Comparison of ENCODE assay signal across 19 mouse cellular contexts in the genomic region with DNA sequence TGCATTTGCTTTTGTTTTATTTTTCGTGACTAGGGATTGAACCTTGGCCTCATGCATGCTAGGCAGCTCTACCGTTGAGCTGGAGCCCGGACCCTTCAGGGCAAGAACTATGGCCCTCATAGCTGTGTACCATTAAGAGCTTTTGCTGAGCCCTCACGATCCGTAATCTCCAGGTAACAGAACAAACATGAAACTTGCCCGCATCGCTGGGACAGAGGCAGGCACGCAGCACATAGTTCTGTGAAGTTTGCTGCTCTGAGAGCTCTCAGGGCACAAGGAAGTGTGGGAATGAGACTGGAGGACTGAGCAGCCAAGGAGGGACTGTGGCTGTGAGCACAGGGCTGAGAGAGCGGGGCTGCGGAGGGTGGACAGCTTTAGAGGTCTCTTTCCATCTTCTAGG. TPM values are rescaled to one million over a fixed set of nuclear protein-coding genes. Genes with fewer than 3 reads are reported as not detected.
A peak's percentile ranks its signal among the peaks of the same experiment; 100 is the strongest.
DNase-seq lines count a peak whose midpoint lies in the region; ATAC-seq lines count a peak whose summit lies in the region.
"Had no signal": no experiment of that assay in that cellular context is flagged by ENCODE, and none has a peak within 500 bp of the region (broad histone marks: within the 10 kb centered on the region; RNA-seq: fewer than 3 reads in every experiment).

No protein-coding gene starts in this region.

- 86% methylated on average over 10 of the region's 10 CpGs for WGBS in heart, embryonic 11.5 days (ENCODE audit: insufficient replicate concordance)
- 88% methylated on average over 10 of the region's 10 CpGs for WGBS in limb, embryonic 12.5 days
- 88% methylated on average over 10 of the region's 10 CpGs for WGBS in limb, embryonic 10.5 days
- 56% methylated on average over 10 of the region's 10 CpGs for WGBS in lung, embryonic 16.5 days

- no peaks in the 10 kb centered on the region for H3K36me3 ChIP-seq in heart, embryonic 11.5 days (ENCODE audit: control insufficient read depth, insufficient read depth, low read length)
- no peaks in the 10 kb centered on the region for H3K36me3 ChIP-seq in limb, embryonic 12.5 days
- H3K36me3 ChIP-seq in limb, embryonic 10.5 days = no peaks in the 10 kb centered on the region
- no peaks in the 10 kb centered on the region for H3K36me3 ChIP-seq in lung, embryonic 16.5 days (ENCODE audit: control insufficient read depth, insufficient read depth, low read length)
- H3K36me3 ChIP-seq: forebrain, embryonic 12.5 days; neural tube, embryonic 15.5 days had no signal

- peak; percentile 87 for DNase-seq in heart, adult 11 months
- no peak for DNase-seq in limb, embryonic 10.5 days (ENCODE audit: low spot score)
- peak; percentile 81 for DNase-seq in yolk sac, embryonic 10.5 days (ENCODE audit: low spot score)
- no peak for DNase-seq in cerebellum, adult 8-10 months
- no peak for DNase-seq in thymus, postnatal 0 days (ENCODE audit: low spot score)
- DNase-seq: cerebellum, adult 9-10 months; gastrocnemius, postnatal 14 days; kidney, adult 11 months; kidney, postnatal 25 days; liver, postnatal 0 days; thymus, adult 2 months had no signal

- H3K27ac ChIP-seq in heart, embryonic 11.5 days (ENCODE audit: low read depth, low read length) = no peak overlapping the region
- H3K27ac ChIP-seq in limb, embryonic 12.5 days = 0 out of 2 replicates have a peak overlapping the region, but pooled peaks have one; percentile 4
- no peak overlapping the region for H3K27ac ChIP-seq in limb, embryonic 10.5 days
- peak overlapping the region; percentile 90 for H3K27ac ChIP-seq in lung, embryonic 16.5 days (ENCODE audit: low read length)
- H3K27ac ChIP-seq: forebrain, embryonic 12.5 days; neural tube, embryonic 15.5 days had no signal

- H3K9me3 ChIP-seq in heart, embryonic 11.5 days (replicated peaks; ENCODE audit: control insufficient read depth, low read length) = no peaks in the 10 kb centered on the region
- no peaks in the 10 kb centered on the region for H3K9me3 ChIP-seq in limb, embryonic 12.5 days
- no peaks in the 10 kb centered on the region for H3K9me3 ChIP-seq in limb, embryonic 10.5 days (replicated peaks)
- H3K9me3 ChIP-seq in lung, embryonic 16.5 days (ENCODE audit: control insufficient read depth, low read length) = peaks cover 2% of the 10 kb centered on the region; the same call in 1 of the 2 replicates
- H3K9me3 ChIP-seq: forebrain, embryonic 12.5 days; neural tube, embryonic 15.5 days had no signal

- no peak for ATAC-seq in heart, embryonic 11.5 days (replicated peaks; ENCODE audit: insufficient number of reproducible peaks, low FRiP score, low TSS enrichment)
- ATAC-seq in limb, embryonic 12.5 days (ENCODE audit: insufficient number of reproducible peaks, insufficient read depth, low FRiP score, low TSS enrichment, low read depth) = no peak
- ATAC-seq in lung, embryonic 16.5 days (ENCODE audit: low read depth) = peak; percentile 42
- ATAC-seq: liver, postnatal 0 days; midbrain, embryonic 16.5 days had no signal

- H3K27me3 ChIP-seq in heart, embryonic 11.5 days (ENCODE audit: control insufficient read depth, insufficient read depth, low read length) = peaks cover 6% of the 10 kb centered on the region; the same call in 1 of the 2 replicates
- no peaks in the 10 kb centered on the region for H3K27me3 ChIP-seq in limb, embryonic 12.5 days
- peaks cover 8% of the 10 kb centered on the region for H3K27me3 ChIP-seq in limb, embryonic 10.5 days (ENCODE audit: low read depth, poor library complexity, severe bottlenecking)
- no peaks in the 10 kb centered on the region for H3K27me3 ChIP-seq in lung, embryonic 16.5 days (ENCODE audit: control insufficient read depth, insufficient read depth, low read depth, low read length)

- no peak overlapping the region for H3K9ac ChIP-seq in heart, embryonic 11.5 days (ENCODE audit: low read depth, low read length)
- H3K9ac ChIP-seq in limb, embryonic 12.5 days (replicated peaks) = no peak overlapping the region
- peak overlapping the region; percentile 3 for H3K9ac ChIP-seq in lung, embryonic 16.5 days (ENCODE audit: low read length)
- H3K9ac ChIP-seq: forebrain, embryonic 12.5 days; liver, postnatal 0 days; neural tube, embryonic 15.5 days had no signal

- H3K4me2 ChIP-seq in heart, embryonic 11.5 days = no peak overlapping the region
- H3K4me2 ChIP-seq in limb, embryonic 12.5 days = no peak overlapping the region
- H3K4me2 ChIP-seq in lung, embryonic 16.5 days (ENCODE audit: low read depth, low read length) = no peak overlapping the region
- H3K4me2 ChIP-seq: forebrain, embryonic 12.5 days; neural tube, embryonic 15.5 days had no signal

- H3K4me1 ChIP-seq in heart, embryonic 11.5 days (ENCODE audit: control insufficient read depth, insufficient read depth, low read length) = peaks cover 21% of the 10 kb centered on the region
- peaks cover 40% of the 10 kb centered on the region for H3K4me1 ChIP-seq in limb, embryonic 12.5 days (replicated peaks)
- peaks cover 52% of the 10 kb centered on the region for H3K4me1 ChIP-seq in limb, embryonic 10.5 days
- H3K4me1 ChIP-seq in lung, embryonic 16.5 days (replicated peaks; ENCODE audit: control insufficient read depth, insufficient read depth, low read length) = peaks cover 39% of the 10 kb centered on the region

- H3K4me3 ChIP-seq in heart, embryonic 11.5 days (ENCODE audit: low read depth, low read length) = no peak overlapping the region
- no peak overlapping the region for H3K4me3 ChIP-seq in limb, embryonic 12.5 days (replicated peaks)
- H3K4me3 ChIP-seq in limb, embryonic 10.5 days = no peak overlapping the region
- no peak overlapping the region for H3K4me3 ChIP-seq in lung, embryonic 16.5 days (ENCODE audit: low read length)
- H3K4me3 ChIP-seq: forebrain, embryonic 12.5 days; neural tube, embryonic 15.5 days had no signal

RNA-seq across cellular contexts. Expression of gene Nanos3, which starts 3.7 kb away (rescaled TPM):
- 1.4 and 2.8 TPM in 2 replicates for polyA plus RNA-seq in heart, embryonic 11.5 days (2014; fragmentation: Nextera tagmentation; extraction: Ambion mirVana)
- polyA plus RNA-seq in limb, embryonic 12.5 days (2016; fragmentation: Nextera tagmentation; extraction: Ambion mirVana) = 3.3 and 5.5 TPM in 2 replicates
- 3.1 and 3.2 TPM in 2 replicates for polyA plus RNA-seq in limb, embryonic 10.5 days (2016; fragmentation: Nextera tagmentation; extraction: Ambion mirVana)
- polyA plus RNA-seq in lung, embryonic 16.5 days (2015; fragmentation: Nextera tagmentation; extraction: Ambion mirVana) = 1.2 and 3.5 TPM in 2 replicates
- polyA plus RNA-seq in thymus, postnatal 0 days (2015; fragmentation: Nextera tagmentation; extraction: Ambion mirVana) = 5.3 and 6.2 TPM in 2 replicates
- polyA plus RNA-seq: liver, adult 2 months; spleen, adult 2 months had no signal

RNA-seq across cellular contexts. Expression of gene 4930432K21Rik, which starts 40.8 kb away (rescaled TPM):
- 0.44 and 0.59 TPM in 2 replicates for polyA plus RNA-seq in heart, embryonic 11.5 days (2014; fragmentation: Nextera tagmentation; extraction: Ambion mirVana)
- 1.6 TPM in 2 replicates for polyA plus RNA-seq in limb, embryonic 12.5 days (2016; fragmentation: Nextera tagmentation; extraction: Ambion mirVana)
- 1.5 and 2.3 TPM in 2 replicates for polyA plus RNA-seq in limb, embryonic 10.5 days (2016; fragmentation: Nextera tagmentation; extraction: Ambion mirVana)
- 1.5 and 2.0 TPM in 2 replicates for polyA plus RNA-seq in lung, embryonic 16.5 days (2015; fragmentation: Nextera tagmentation; extraction: Ambion mirVana)
- 1.3 and 1.4 TPM in 2 replicates for polyA plus RNA-seq in thymus, postnatal 0 days (2015; fragmentation: Nextera tagmentation; extraction: Ambion mirVana)

RNA-seq across cellular contexts. Expression of gene Cc2d1a, which starts 40.9 kb away (rescaled TPM):
- polyA plus RNA-seq in heart, embryonic 11.5 days (2014; fragmentation: Nextera tagmentation; extraction: Ambion mirVana) = 11.1 and 12.6 TPM in 2 replicates
- polyA plus RNA-seq in limb, embryonic 12.5 days (2016; fragmentation: Nextera tagmentation; extraction: Ambion mirVana) = 26.2 and 28.7 TPM in 2 replicates
- polyA plus RNA-seq in limb, embryonic 10.5 days (2016; fragmentation: Nextera tagmentation; extraction: Ambion mirVana) = 22.6 and 24.8 TPM in 2 replicates
- polyA plus RNA-seq in lung, embryonic 16.5 days (2015; fragmentation: Nextera tagmentation; extraction: Ambion mirVana) = 24.2 and 25.9 TPM in 2 replicates
- polyA plus RNA-seq in thymus, postnatal 0 days (2015; fragmentation: Nextera tagmentation; extraction: Ambion mirVana) = 18.9 and 20.1 TPM in 2 replicates

RNA-seq across cellular contexts. Expression of gene Zswim4, which starts 48.2 kb away (rescaled TPM):
- polyA plus RNA-seq in heart, embryonic 11.5 days (2014; fragmentation: Nextera tagmentation; extraction: Ambion mirVana) = 6.3 and 7.8 TPM in 2 replicates
- 33.1 and 34.3 TPM in 2 replicates for polyA plus RNA-seq in limb, embryonic 12.5 days (2016; fragmentation: Nextera tagmentation; extraction: Ambion mirVana)
- 40.1 and 44.4 TPM in 2 replicates for polyA plus RNA-seq in limb, embryonic 10.5 days (2016; fragmentation: Nextera tagmentation; extraction: Ambion mirVana)
- 14.4 and 14.6 TPM in 2 replicates for polyA plus RNA-seq in lung, embryonic 16.5 days (2015; fragmentation: Nextera tagmentation; extraction: Ambion mirVana)
- polyA plus RNA-seq in thymus, postnatal 0 days (2015; fragmentation: Nextera tagmentation; extraction: Ambion mirVana) = 12.7 and 13.2 TPM in 2 replicates

Comparison
In these comparisons a context has a peak if more than half of its experiments do, and no peak if none do; other contexts are left out.
1. H3K27ac ChIP-seq: peak in limb, embryonic 12.5 days (single experiment) and lung, embryonic 16.5 days (single experiment); none in heart, embryonic 11.5 days (single experiment) and limb, embryonic 10.5 days (single experiment).
2. DNase-seq: peak in heart, adult 11 months (single experiment) and yolk sac, embryonic 10.5 days (single experiment); none in limb, embryonic 10.5 days (single experiment), cerebellum, adult 8-10 months (single experiment) and thymus, postnatal 0 days (single experiment).